Mouse (Mus musculus) G1E (cell line): Measurements from ENCODE around the gene Ccdc113.

Experiments
- CTCF ChIP-seq: IDR thresholded peaks from 2 replicates; pipeline ENCODE4 v1.5.1; 2012; ENCODE audit warnings: low read depth, low read length, inconsistent platforms, mixed read lengths
- GATA1 ChIP-seq: IDR thresholded peaks from 2 replicates; pipeline ENCODE4 v1.6.1; 2012; ENCODE audit warnings: borderline replicate concordance, low read length, inconsistent platforms, mixed read lengths
- TAL1 ChIP-seq: conservative IDR thresholded peaks from 2 replicates; pipeline ENCODE4 v1.6.1; 2012; ENCODE audit warnings: low read depth, low read length, inconsistent platforms, mixed read lengths

DNA sequence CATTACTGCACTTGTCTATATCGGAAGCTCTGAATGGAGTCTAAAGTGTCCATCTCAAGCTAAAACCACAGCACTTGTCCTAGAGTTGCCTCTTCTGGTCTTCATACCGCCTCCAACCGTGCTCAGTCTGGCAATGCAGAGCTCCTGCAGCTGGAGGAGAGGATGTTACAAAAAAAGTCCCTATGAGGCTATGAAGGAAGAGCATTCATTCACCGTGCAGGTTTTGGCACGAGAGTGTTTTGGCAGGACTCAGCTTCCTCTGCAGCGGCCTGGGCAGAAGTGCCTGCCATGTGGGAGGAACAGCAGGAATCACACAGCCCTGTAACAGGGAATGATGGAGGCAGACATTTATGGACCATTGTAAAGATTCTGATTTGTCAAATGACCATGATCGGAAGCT, 31.5 kb upstream of the Ccdc113 start:
- TF ChIP-seq TAL1 (no peak), CTCF (no peak), GATA1 (no peak)
